Mouse (Mus musculus) C2C12 (cell line): Measurements from ENCODE around the gene Galnt15.

Experiments
- CEBPB ChIP-seq: IDR thresholded peaks from one replicate; pipeline ENCODE4 v1.6.1; 2011; ENCODE audit warnings: low read depth, mild to moderate bottlenecking, control low read depth, moderate library complexity
- CTCF ChIP-seq: IDR thresholded peaks from one replicate; pipeline ENCODE4 v1.5.1; 2011; ENCODE audit not compliant: control insufficient read depth, insufficient read depth, insufficient read length
- MAX ChIP-seq: IDR thresholded peaks from one replicate; pipeline ENCODE4 v1.6.1; 2011; ENCODE audit warnings: mild to moderate bottlenecking, control low read depth
- MYOD1 ChIP-seq: IDR thresholded peaks from one replicate; pipeline ENCODE4 v1.6.1; 2011; ENCODE audit warnings: low read depth; ENCODE audit not compliant: control insufficient read depth, insufficient read length
- USF1 ChIP-seq: IDR thresholded peaks from one replicate; pipeline ENCODE4 v1.6.1; 2011; ENCODE audit warnings: low read depth, mild to moderate bottlenecking, control low read depth, moderate library complexity

DNA sequence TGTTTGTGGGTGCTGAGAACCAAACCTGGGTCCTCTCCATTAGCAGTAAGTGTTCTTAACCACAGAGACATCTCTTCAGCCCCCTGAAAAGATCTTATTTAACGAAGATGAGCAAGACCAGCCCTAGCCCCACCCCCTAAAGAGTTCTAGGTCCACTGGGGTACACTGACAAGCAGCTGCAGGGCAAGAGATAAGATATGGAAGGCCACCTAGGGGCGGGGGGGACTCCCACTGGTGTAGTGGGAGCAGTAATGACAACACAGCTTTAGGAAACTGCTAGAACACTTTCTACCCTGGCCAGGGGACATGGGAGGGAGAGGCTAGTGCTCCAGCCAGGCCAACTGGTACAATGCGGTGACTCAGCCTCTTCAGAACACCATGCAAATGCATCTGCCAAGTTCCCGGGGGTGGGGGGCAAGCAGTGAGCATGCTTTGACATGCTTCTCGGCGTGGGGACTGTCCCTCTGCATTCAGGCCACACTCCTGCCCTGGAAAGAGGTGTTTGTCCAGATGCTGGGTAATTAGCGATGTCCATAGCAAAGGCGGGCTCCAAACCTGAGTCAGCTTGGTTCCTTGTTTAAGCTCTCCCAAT lies 9.0 kb downstream of the Galnt15 start:
- TF ChIP-seq CTCF = no peak
- TF ChIP-seq CEBPB = no peak
- no peak for TF ChIP-seq MAX
- no peak for TF ChIP-seq USF1
- TF ChIP-seq MYOD1 = no peak
